Comparison of ENCODE assay signal across 10 mouse cellular contexts in the genomic region with DNA sequence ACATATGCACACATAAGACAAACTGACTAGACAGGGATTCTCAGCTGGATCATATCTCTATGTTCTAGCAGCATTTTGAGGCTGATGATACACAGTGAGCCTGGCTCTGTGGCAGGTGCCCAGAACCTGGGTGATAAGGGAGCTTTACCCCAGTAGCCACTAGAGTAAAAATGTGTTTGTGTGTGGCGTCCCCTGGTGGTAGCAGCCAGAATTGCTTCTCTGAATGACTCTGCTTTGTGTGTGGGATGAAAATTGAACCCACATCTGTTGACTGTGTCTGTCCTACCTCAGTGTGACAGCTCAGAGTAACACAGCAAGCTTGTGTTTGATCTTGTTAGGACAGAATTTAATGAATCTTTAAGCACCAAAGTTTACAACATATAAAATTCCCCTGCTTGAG. TPM values are rescaled to one million over a fixed set of nuclear protein-coding genes. Genes with fewer than 3 reads are reported as not detected.
DNase-seq lines count a peak whose midpoint lies in the region; ATAC-seq and TF ChIP-seq lines count a peak whose summit lies in the region.
"Not testable (repeated sequence)": the region's sequence is repeated elsewhere in the genome, so short reads cannot be mapped to it uniquely, and the experiment has no call there.
"Had no signal": no experiment of that assay in that cellular context is flagged by ENCODE, and none has a peak within 500 bp of the region (broad histone marks: within the 10 kb centered on the region; RNA-seq: fewer than 3 reads in every experiment).

No protein-coding gene starts in this region.

- H3K4me3 ChIP-seq in hindbrain, postnatal 0 days (ENCODE audit: low read length) = not testable (repeated sequence)

- not testable (repeated sequence) for DNase-seq in Patski (ENCODE audit: low read depth, low spot score)
- peak; percentile 38 for DNase-seq in cerebellum, adult 8-10 months
- DNase-seq in frontal cortex, adult 2 months (ENCODE audit: extremely low spot score in 1 of 2, low spot score in 1 of 2) = peak; percentile 48 to 84
- peak; percentile 65 for DNase-seq in hindbrain, postnatal 0 days (ENCODE audit: low spot score)
- peak; percentile 65 to 75 for DNase-seq in layer of hippocampus, postnatal 36 days
- peak; percentile 80 for DNase-seq in lung, postnatal 36 days
- DNase-seq in skeletal muscle tissue, adult 2 months (ENCODE audit: low read depth, low spot score) = peak; percentile 24
- DNase-seq in urinary bladder, postnatal 36 days (ENCODE audit: low spot score in 2 of 2) = peak; percentile 57

- not testable (repeated sequence) for H3K9me3 ChIP-seq in hindbrain, postnatal 0 days (ENCODE audit: low read length)

- not testable (repeated sequence) for H3K36me3 ChIP-seq in hindbrain, postnatal 0 days (ENCODE audit: insufficient read depth, low read length)

- CTCF ChIA-PET in Patski (lab: Charles Lee) = interaction anchor here (1.0 to 1.1 kb wide), 2 partner anchors 13 to 95 kb away, joined by 3 to 4 read pairs; no protein-coding TSS in a partner anchor

- POLR2A ChIA-PET in Patski (lab: Charles Lee) = not testable (repeated sequence)

- WGBS in hindbrain, postnatal 0 days = 0% methylated on average over 1 of the region's 1 CpGs

- peaks cover 53% of the 10 kb centered on the region for H3K27me3 ChIP-seq in Patski
- H3K27me3 ChIP-seq in hindbrain, postnatal 0 days (ENCODE audit: insufficient read depth, low read length) = peaks cover 39% of the 10 kb centered on the region

- peak; percentile 74 for TF ChIP-seq CTCF in Patski (IDR thresholded peaks at IDR 0.05)
- TF ChIP-seq CTCF in hindbrain, postnatal 0 days (IDR thresholded peaks at IDR 0.05; ENCODE audit: low read depth) = peak; percentile 86

- not testable (repeated sequence) for H3K27ac ChIP-seq in hindbrain, postnatal 0 days

- in situ Hi-C loops in Patski (cut with MboI; ENCODE audit: low pct_unique_long_range_greater_than_20kb) = loop anchor here (25.0 kb wide), 1 partner anchor 673 kb away; no protein-coding TSS in a partner anchor

- not testable (repeated sequence) for H3K9ac ChIP-seq in hindbrain, postnatal 0 days (replicated peaks; ENCODE audit: low read length)

- not testable (repeated sequence) for H3K4me2 ChIP-seq in hindbrain, postnatal 0 days (ENCODE audit: low read depth, low read length)

- H3K4me1 ChIP-seq in hindbrain, postnatal 0 days (ENCODE audit: insufficient read depth, low read length) = not testable (repeated sequence)

- ATAC-seq in Patski = not testable (repeated sequence)
- ATAC-seq in hindbrain, postnatal 0 days = peak; percentile 51

RNA-seq across cellular contexts. Expression of gene Gja3, which starts 2.2 kb away (rescaled TPM):
- not detected for polyA plus RNA-seq in Patski (2021)
- polyA plus RNA-seq in frontal cortex, adult 2 months (2012; rRNA removed) = 0.15 and 0.18 TPM in 2 replicates
- total RNA-seq in hindbrain, postnatal 0 days (2014; rRNA removed) = 0.52 TPM in 1 of 2 replicates, not detected in the other
- 0.76 and 1.4 TPM in 2 replicates for polyA plus RNA-seq in hindbrain, postnatal 0 days (2015; fragmentation: Nextera tagmentation; extraction: Ambion mirVana)
- 1 to 10 TPM in 1 of 2 experiments, under 1 TPM in 1; 0.30 to 1.0 TPM for total RNA-seq in layer of hippocampus, postnatal 36 days (2021)

RNA-seq across cellular contexts. Expression of gene Gjb2, which starts 44.5 kb away (rescaled TPM):
- 0.10 TPM for polyA plus RNA-seq in Patski (2021)
- polyA plus RNA-seq in frontal cortex, adult 2 months (2012; rRNA removed) = 12.4 and 14.0 TPM in 2 replicates
- total RNA-seq in hindbrain, postnatal 0 days (2014; rRNA removed) = 9.9 and 11.4 TPM in 2 replicates
- polyA plus RNA-seq in hindbrain, postnatal 0 days (2015; fragmentation: Nextera tagmentation; extraction: Ambion mirVana) = 19.1 TPM in 2 replicates
- total RNA-seq in layer of hippocampus, postnatal 36 days (2021) = 1 to 10 TPM; 5.3 to 6.1 TPM

RNA-seq across cellular contexts. Expression of gene Gm4491, which starts 55.6 kb away (rescaled TPM):
- polyA plus RNA-seq in Patski (2021) = not detected
- polyA plus RNA-seq in frontal cortex, adult 2 months (2012; rRNA removed) = 0.54 and 0.55 TPM in 2 replicates
- total RNA-seq in hindbrain, postnatal 0 days (2014; rRNA removed) = 0.11 TPM in 1 of 2 replicates, not detected in the other
- 0.11 TPM in 1 of 2 replicates, not detected in the other for polyA plus RNA-seq in hindbrain, postnatal 0 days (2015; fragmentation: Nextera tagmentation; extraction: Ambion mirVana)
- 1 to 10 TPM in 1 of 2 experiments, under 1 TPM in 1; 0.58 to 1.3 TPM for total RNA-seq in layer of hippocampus, postnatal 36 days (2021)
- polyA plus RNA-seq: forebrain, embryonic 12.5 days; liver, embryonic 16.5 days had no signal

Comparison
In these comparisons a context has a peak if more than half of its experiments do, and no peak if none do; other contexts are left out.
1. RNA of gene Gjb2, which starts 44.5 kb away (polyA plus RNA-seq): 19.1 TPM in hindbrain, postnatal 0 days and 12.4 to 14.0 TPM in frontal cortex, adult 2 months; 0.10 TPM in Patski (single experiment); every median in the first group is over 10 times any median in the second.